In the genomic region with DNA sequence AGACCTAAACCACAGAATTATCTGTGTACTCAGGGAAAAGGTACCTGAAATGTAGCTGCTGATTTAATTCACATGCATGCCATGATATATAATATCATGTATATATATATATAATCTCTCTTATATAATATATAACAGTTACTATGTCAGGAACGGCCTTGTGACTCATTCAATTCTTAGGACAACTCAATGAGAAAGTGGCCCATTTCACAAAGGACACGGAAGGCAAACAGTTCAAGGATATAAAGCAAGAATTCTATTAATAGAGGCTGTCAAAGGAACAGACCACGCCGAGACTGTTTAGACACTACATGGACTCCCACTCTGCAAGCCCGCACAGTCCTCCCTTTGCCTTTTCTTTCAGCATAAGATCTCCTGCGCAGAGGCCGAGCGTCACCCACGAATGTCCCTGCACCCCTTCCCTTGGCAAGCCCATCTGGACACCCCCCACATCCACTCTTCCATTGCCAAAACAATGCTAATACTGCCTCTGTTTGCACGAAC, we compare ENCODE assay signal across 22 mouse cellular contexts.
DNase-seq lines count a peak whose midpoint lies in the region; ATAC-seq and TF ChIP-seq lines count a peak whose summit lies in the region.
"Had no signal": no experiment of that assay in that cellular context is flagged by ENCODE, and none has a peak within 500 bp of the region (broad histone marks: within the 10 kb centered on the region; RNA-seq: fewer than 3 reads in every experiment).

No protein-coding gene starts in this region.

- H3K27ac ChIP-seq in heart, embryonic 12.5 days (ENCODE audit: poor library complexity, severe bottlenecking) = peak overlapping the region; percentile 60; the same call in 1 of the 2 replicates
- 0 out of 2 replicates have a peak overlapping the region, but pooled peaks have one; percentile 30 for H3K27ac ChIP-seq in liver, adult 2 months (replicated peaks; ENCODE audit: insufficient read depth, low read depth, low read length)
- no peak overlapping the region for H3K27ac ChIP-seq in liver, embryonic 12.5 days
- peak overlapping the region; percentile 35; the same call in 1 of the 2 replicates for H3K27ac ChIP-seq in olfactory bulb, adult 2 months (ENCODE audit: insufficient read depth, low read depth, low read length)
- H3K27ac ChIP-seq: forebrain, embryonic 13.5 days; hindbrain, postnatal 0 days; limb, embryonic 15.5 days; midbrain, embryonic 12.5 days; neural tube, embryonic 12.5 days had no signal

- no peak overlapping the region for H3K4me2 ChIP-seq in heart, embryonic 12.5 days
- H3K4me2 ChIP-seq in liver, embryonic 12.5 days = no peak overlapping the region
- H3K4me2 ChIP-seq: forebrain, embryonic 13.5 days; limb, embryonic 15.5 days; midbrain, embryonic 12.5 days; neural tube, embryonic 12.5 days had no signal

- intact Hi-C loops in heart, postnatal 14 days (cut with DNase I) = no loop called here

- 69% methylated on average over 10 of the region's 10 CpGs for WGBS in heart, embryonic 12.5 days
- 74% methylated on average over 10 of the region's 10 CpGs for WGBS in liver, adult 2 months
- 73% methylated on average over 10 of the region's 10 CpGs for WGBS in liver, embryonic 12.5 days (ENCODE audit: insufficient replicate concordance)
- WGBS in olfactory bulb, adult 2 months = 46% methylated on average over 10 of the region's 10 CpGs

- no peaks in the 10 kb centered on the region for H3K27me3 ChIP-seq in heart, embryonic 12.5 days (replicated peaks)
- H3K27me3 ChIP-seq in liver, adult 2 months (ENCODE audit: control insufficient read depth, insufficient read depth, low read length) = no peaks in the 10 kb centered on the region
- H3K27me3 ChIP-seq in liver, embryonic 12.5 days (replicated peaks) = no peaks in the 10 kb centered on the region
- H3K27me3 ChIP-seq: forebrain, embryonic 13.5 days; limb, embryonic 15.5 days; midbrain, embryonic 12.5 days; neural tube, embryonic 12.5 days had no signal

- H3K4me1 ChIP-seq in heart, embryonic 12.5 days (replicated peaks) = peaks cover 31% of the 10 kb centered on the region
- H3K4me1 ChIP-seq in liver, adult 2 months (ENCODE audit: control insufficient read depth, insufficient read depth, low read length) = peaks cover 30% of the 10 kb centered on the region
- peaks cover 48% of the 10 kb centered on the region for H3K4me1 ChIP-seq in liver, embryonic 12.5 days
- H3K4me1 ChIP-seq in olfactory bulb, adult 2 months (ENCODE audit: control insufficient read depth, insufficient read depth, low read length) = peaks cover 27% of the 10 kb centered on the region
- H3K4me1 ChIP-seq: limb, embryonic 15.5 days had no signal

- no peak overlapping the region for H3K9ac ChIP-seq in heart, embryonic 12.5 days
- no peak overlapping the region for H3K9ac ChIP-seq in liver, adult 2 months (ENCODE audit: low read depth, low read length)
- no peak overlapping the region for H3K9ac ChIP-seq in liver, embryonic 12.5 days
- H3K9ac ChIP-seq: forebrain, embryonic 13.5 days; limb, embryonic 15.5 days; midbrain, embryonic 12.5 days; neural tube, embryonic 12.5 days had no signal

- DNase-seq in adrenal gland, adult (ENCODE audit: inconsistent age in 2 of 2, low spot score in 1 of 2) = peak; percentile 39 to 85
- DNase-seq in adrenal gland, postnatal 14 days = no peak
- no peak for DNase-seq in heart, postnatal 14 days
- DNase-seq in liver, adult 2 months (ENCODE audit: extremely low read depth, low read depth, low spot score) = no peak
- DNase-seq in embryo, embryonic 9.5 days (ENCODE audit: extremely low spot score) = no peak
- DNase-seq: gastrocnemius, postnatal 36 days; lung, adult 2 months; lung, postnatal 4 days; right cerebral cortex, adult 18-20 months had no signal

- no peak for TF ChIP-seq CTCF in liver, adult 2 months (IDR thresholded peaks at IDR 0.05; ENCODE audit: low read depth, low read length)
- no peak for TF ChIP-seq CTCF in olfactory bulb, adult 2 months (IDR thresholded peaks at IDR 0.05; ENCODE audit: insufficient read depth, low read depth, low read length)

- no peak for ATAC-seq in heart, embryonic 12.5 days (ENCODE audit: insufficient number of reproducible peaks, low FRiP score)
- no peak for ATAC-seq in liver, embryonic 12.5 days
- ATAC-seq: activated CD4-positive, CD25-positive, alpha-beta regulatory T cell, adult 4 months; CD4-positive, CD25-positive, alpha-beta regulatory T cell, adult 4 months; forebrain, embryonic 13.5 days; hindbrain, postnatal 0 days; intestine, postnatal 0 days had no signal

- no peak for TF ChIP-seq POLR2A in liver, adult 2 months (IDR thresholded peaks at IDR 0.05; ENCODE audit: extremely low read depth, insufficient read depth, low read length)
- no peak for TF ChIP-seq POLR2A in olfactory bulb, adult 2 months (IDR thresholded peaks at IDR 0.05; ENCODE audit: insufficient read depth, low read depth, low read length)

- H3K36me3 ChIP-seq in heart, embryonic 12.5 days = no peaks in the 10 kb centered on the region
- H3K36me3 ChIP-seq in liver, adult 2 months (ENCODE audit: control insufficient read depth, insufficient read depth, low read length) = peaks cover 7% of the 10 kb centered on the region; the same call in 1 of the 2 replicates
- peaks cover 16% of the 10 kb centered on the region for H3K36me3 ChIP-seq in liver, embryonic 12.5 days
- H3K36me3 ChIP-seq: hindbrain, embryonic 10.5 days; limb, embryonic 15.5 days; midbrain, embryonic 12.5 days; neural tube, embryonic 12.5 days had no signal

- H3K4me3 ChIP-seq in heart, embryonic 12.5 days = no peak overlapping the region
- H3K4me3 ChIP-seq in liver, adult 2 months (ENCODE audit: insufficient read depth, low read depth, low read length) = no peak overlapping the region
- no peak overlapping the region for H3K4me3 ChIP-seq in liver, embryonic 12.5 days
- no peak overlapping the region for H3K4me3 ChIP-seq in olfactory bulb, adult 2 months (ENCODE audit: insufficient read depth, low read depth, low read length)
- H3K4me3 ChIP-seq: erythroblast, embryonic 14.5 days; forebrain, embryonic 13.5 days; hindbrain, embryonic 10.5 days; limb, embryonic 15.5 days; midbrain, embryonic 12.5 days; neural tube, embryonic 12.5 days had no signal

- H3K79me2 ChIP-seq in liver, adult 2 months (ENCODE audit: control insufficient read depth, insufficient read depth, low read length) = peaks cover 55% of the 10 kb centered on the region

- H3K9me3 ChIP-seq in heart, embryonic 12.5 days (replicated peaks) = peaks cover 7% of the 10 kb centered on the region
- H3K9me3 ChIP-seq in liver, embryonic 12.5 days (replicated peaks) = 0 out of 2 replicates have a peak, but pooled peaks cover 11% of the 10 kb centered on the region

Comparison
In these comparisons a context has a peak if more than half of its experiments do, and no peak if none do; other contexts are left out.
1. DNase-seq: peak in adrenal gland, adult (2 of 2); none in adrenal gland, postnatal 14 days (single experiment), heart, postnatal 14 days (0 of 2), liver, adult 2 months (single experiment) and embryo, embryonic 9.5 days (single experiment).